Mouse (Mus musculus): ENCODE results near the gene Cd69. TPM values are rescaled to one million over a fixed set of nuclear protein-coding genes. Genes with fewer than 3 reads are reported as not detected.

Gene Cd69
- total and polyA plus RNA-seq, 3 experiments: not detected

DNA sequence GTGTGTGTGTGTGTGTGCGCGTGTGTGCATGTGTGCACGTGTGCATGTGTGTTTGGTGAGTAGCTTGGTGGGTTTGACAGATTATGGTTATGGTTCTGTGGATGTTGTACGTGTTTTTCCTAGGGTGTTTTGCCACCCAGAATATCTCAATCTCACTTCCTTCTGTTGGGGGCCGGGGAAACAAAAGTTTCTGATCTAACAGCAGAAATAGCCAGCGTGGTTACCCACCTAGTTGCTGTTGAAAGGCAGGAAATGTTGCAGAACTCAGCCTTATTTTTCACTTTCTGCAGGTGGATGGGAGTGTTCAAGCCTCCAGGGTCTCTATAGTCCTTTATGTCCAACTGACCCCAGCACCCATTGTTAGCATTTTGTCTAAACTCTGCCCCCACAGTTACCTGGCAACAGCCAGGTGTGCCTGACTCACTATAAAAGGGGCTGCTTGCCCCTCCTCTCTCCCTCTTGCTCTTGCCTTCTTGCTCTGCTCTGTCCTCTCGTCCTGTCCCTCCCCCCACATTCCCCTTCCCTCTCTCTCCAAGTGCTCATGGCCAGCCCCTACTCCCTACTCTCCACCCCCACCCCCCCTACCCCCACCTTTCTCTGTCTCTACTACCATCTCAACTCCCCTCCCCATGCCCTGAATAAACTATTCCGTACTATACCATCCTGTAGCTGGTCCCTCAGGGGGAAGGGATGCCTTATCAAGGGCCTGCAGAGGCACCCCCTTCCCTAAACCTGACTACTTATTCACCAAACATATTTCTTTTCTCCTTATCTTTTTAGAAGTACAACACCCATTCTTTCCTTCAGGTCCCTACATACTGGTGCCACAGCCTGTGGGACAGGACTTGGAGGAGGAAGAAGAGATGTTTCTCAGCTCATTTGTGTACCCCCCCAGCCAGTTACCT is 40.5 kb downstream of the Cd69 start (continued):
- TF ChIP-seq POLR2AphosphoS5 (IDR thresholded peaks at IDR 0.05; ENCODE audit: borderline replicate concordance, low read depth, low read length): no peak
- peak; percentile 85 for TF ChIP-seq SIN3A (IDR thresholded peaks at IDR 0.05; ENCODE audit: low read length)
- no peak for TF ChIP-seq GABPA (IDR thresholded peaks at IDR 0.05; ENCODE audit: low read depth, low read length)
- TF ChIP-seq MAZ (IDR thresholded peaks at IDR 0.05; ENCODE audit: low read depth, low read length): peak; percentile 94
- no peak for TF ChIP-seq ZC3H11A (IDR thresholded peaks at IDR 0.05; ENCODE audit: low read depth, low read length)
- 0 out of 2 replicates have a peak, but pooled peaks have one; percentile 6 for TF ChIP-seq ZNF384 (IDR thresholded peaks at IDR 0.05; ENCODE audit: low read depth, low read length)
- peak; percentile 74 for TF ChIP-seq TBP (IDR thresholded peaks at IDR 0.05; ENCODE audit: low read depth, low read length)
- no peak for TF ChIP-seq SMC3 (IDR thresholded peaks at IDR 0.05; ENCODE audit: low read depth, low read length)
- TF ChIP-seq BHLHE40 (IDR thresholded peaks at IDR 0.05; ENCODE audit: borderline replicate concordance, low read depth, low read length): peak; percentile 56; the same call in 1 of the 2 replicates
- peak; percentile 68; the same call in 1 of the 2 replicates for TF ChIP-seq CHD2 (IDR thresholded peaks at IDR 0.05; ENCODE audit: low read length)
- TF ChIP-seq NELFE (IDR thresholded peaks at IDR 0.05; ENCODE audit: low read depth, low read length): peak; percentile 37; the same call in 1 of the 2 replicates
- TF ChIP-seq TAL1 (IDR thresholded peaks at IDR 0.05; ENCODE audit: low read length): peak; percentile 91
- peak; percentile 41 for TF ChIP-seq ZMIZ1 (IDR thresholded peaks at IDR 0.05; ENCODE audit: low read depth, low read length)
- TF ChIP-seq KAT2A (conservative IDR thresholded peaks at IDR 0.05; ENCODE audit: low read depth, low read length): 0 out of 2 replicates have a peak, but pooled peaks have one; percentile 20
- no peak for TF ChIP-seq UBTF (IDR thresholded peaks at IDR 0.05; ENCODE audit: borderline replicate concordance, insufficient read depth, low read depth, low read length)
- TF ChIP-seq USF2 (IDR thresholded peaks at IDR 0.05; ENCODE audit: borderline replicate concordance in 1 of 2, insufficient read depth in 1 of 2, low read depth in 1 of 2, low read length in 2 of 2): no peak
- TF ChIP-seq ETS1 (IDR thresholded peaks at IDR 0.05; ENCODE audit: low read depth, low read length): peak; percentile 86
- TF ChIP-seq NRF1 (IDR thresholded peaks at IDR 0.05; ENCODE audit: insufficient read depth, low read depth, low read length, poor library complexity, severe bottlenecking): no peak
- TF ChIP-seq POLR2A (IDR thresholded peaks at IDR 0.05; ENCODE audit: control insufficient read depth in 1 of 2, insufficient read depth in 1 of 2, low read depth in 1 of 2, low read length in 2 of 2, poor library complexity in 1 of 2): peak in 1 of 2 experiments; percentile 33; a peak in 2 of 4 replicates
- TF ChIP-seq JUND (IDR thresholded peaks at IDR 0.05; ENCODE audit: low read depth, low read length): 0 out of 2 replicates have a peak, but pooled peaks have one; percentile 12
- no peak; the same call in 1 of the 2 replicates for TF ChIP-seq RAD21 (IDR thresholded peaks at IDR 0.05; ENCODE audit: low read depth, low read length)

GRCm38 (mm10) chr6:129233955-129234369 is 41.3 kb downstream of the Cd69 start:
- peak overlapping the region; percentile 100 for H3K27ac ChIP-seq (ENCODE audit: control insufficient read depth, low read depth, low read length)
- H3K79me2 ChIP-seq (ENCODE audit: control insufficient read depth, insufficient read depth, low read length, poor library complexity): peaks cover 5% of the 10 kb centered on the region
- peak overlapping the region; percentile 79 for H3K9ac ChIP-seq (ENCODE audit: control insufficient read depth, low read depth, low read length, poor library complexity, severe bottlenecking)

More at GRCm38 (mm10) chr6:129233955-129234369, 41.3 kb downstream of the Cd69 start:
- H3K9me3 ChIP-seq (replicated peaks; ENCODE audit: insufficient read depth, low read length): no peaks in the 10 kb centered on the region
- H3K4me1 ChIP-seq (ENCODE audit: control insufficient read depth in 1 of 2, insufficient read depth in 2 of 2, low read length in 2 of 2): peaks cover 36 to 61% of the 10 kb centered on the region in 2 experiments
- H3K4me3 ChIP-seq (ENCODE audit: control insufficient read depth in 1 of 2, insufficient read depth in 1 of 2, low read depth in 2 of 2, low read length in 2 of 2): peak overlapping the region; percentile 16 to 51
- H3K36me3 ChIP-seq (ENCODE audit: control insufficient read depth in 1 of 2, insufficient read depth in 2 of 2, low read length in 2 of 2): peaks cover 0 to 63% of the 10 kb centered on the region in 2 experiments; a peak in 2 of 4 replicates
- H3K27me3 ChIP-seq (ENCODE audit: control insufficient read depth in 1 of 2, insufficient read depth in 2 of 2, low read length in 2 of 2): no peaks in the 10 kb centered on the region
- TF ChIP-seq EP300 (IDR thresholded peaks at IDR 0.05; ENCODE audit: low read depth in 1 of 2, low read length in 2 of 2): peak in 1 of 2 experiments; percentile 3; a peak in 1 of 4 replicates
- no peak for TF ChIP-seq KAT2A (conservative IDR thresholded peaks at IDR 0.05; ENCODE audit: low read depth, low read length)
- 0 out of 2 replicates have a peak, but pooled peaks have one; percentile 8 for TF ChIP-seq CHD1 (IDR thresholded peaks at IDR 0.05; ENCODE audit: low read depth, low read length)
- no peak for TF ChIP-seq ELF1 (IDR thresholded peaks at IDR 0.05; ENCODE audit: low read depth, low read length)
- no peak for TF ChIP-seq HCFC1 (IDR thresholded peaks at IDR 0.05; ENCODE audit: low read depth, low read length)
- TF ChIP-seq NRF1 (IDR thresholded peaks at IDR 0.05; ENCODE audit: insufficient read depth, low read depth, low read length, poor library complexity, severe bottlenecking): peak; percentile 43; the same call in 1 of the 2 replicates
- peak; percentile 18; the same call in 1 of the 2 replicates for TF ChIP-seq POLR2AphosphoS2 (IDR thresholded peaks at IDR 0.05; ENCODE audit: low read length)
- DNase-seq (ENCODE audit: low read depth, low spot score): peak; percentile 66
